Mouse (Mus musculus) spleen, postnatal 4 days (tissue): ENCODE data around the gene 6030498E09Rik.

Experiments
- DNase-seq, 2 experiments: peaks; one replicate each; pipeline ENCODE4 v3.0.0; 2022; ENCODE audit warnings: low spot score in 2 of 2

6030498E09Rik gene

GRCm38 (mm10) chrX:38772478-38772877 lies at the start of gene 6030498E09Rik:
6030498E09Rik (plus strand) TSS chrX:38772671.
- DNase-seq: no peak

- no peak for DNase-seq
These were observed 42.4 kb upstream of the 6030498E09Rik start for GRCm38 (mm10) chrX:38730081-38730480.

GRCm38 (mm10) chrX:38730639-38731038 lies 41.8 kb upstream of the 6030498E09Rik start:
- no peak for DNase-seq

GRCm38 (mm10) chrX:38733683-38734082 lies 38.8 kb upstream of the 6030498E09Rik start:
- no peak for DNase-seq

GRCm38 (mm10) chrX:38734916-38735880 lies 37.3 kb upstream of the 6030498E09Rik start:
- no peak for DNase-seq

GRCm38 (mm10) chrX:38771453-38771852 lies 1.0 kb upstream of the 6030498E09Rik start:
- no peak for DNase-seq

GRCm38 (mm10) chrX:38771886-38772285 lies 585 bp upstream of the 6030498E09Rik start:
- DNase-seq: no peak

GRCm38 (mm10) chrX:38794373-38794772 lies 21.9 kb downstream of the 6030498E09Rik start:
- DNase-seq: no peak

GRCm38 (mm10) chrX:38813934-38814333 lies 41.5 kb downstream of the 6030498E09Rik start:
- no peak for DNase-seq

GRCm38 (mm10) chrX:38816841-38817240 lies 44.4 kb downstream of the 6030498E09Rik start:
- DNase-seq: no peak

- no peak for DNase-seq
These were observed 186.1 kb downstream of the 6030498E09Rik start for GRCm38 (mm10) chrX:38958571-38958970.

GRCm38 (mm10) chrX:38996265-38996664 lies 223.8 kb downstream of the 6030498E09Rik start:
- DNase-seq: no peak
